Mouse (Mus musculus): ENCODE results near the gene Macf1. TPM values are rescaled to one million over a fixed set of nuclear protein-coding genes. Genes with fewer than 3 reads are reported as not detected.
A peak's percentile ranks its signal among the peaks of the same experiment; 100 is the strongest.

Gene Macf1
- polyA plus RNA-seq, 2 experiments = 79.8 to 103 TPM

DNA sequence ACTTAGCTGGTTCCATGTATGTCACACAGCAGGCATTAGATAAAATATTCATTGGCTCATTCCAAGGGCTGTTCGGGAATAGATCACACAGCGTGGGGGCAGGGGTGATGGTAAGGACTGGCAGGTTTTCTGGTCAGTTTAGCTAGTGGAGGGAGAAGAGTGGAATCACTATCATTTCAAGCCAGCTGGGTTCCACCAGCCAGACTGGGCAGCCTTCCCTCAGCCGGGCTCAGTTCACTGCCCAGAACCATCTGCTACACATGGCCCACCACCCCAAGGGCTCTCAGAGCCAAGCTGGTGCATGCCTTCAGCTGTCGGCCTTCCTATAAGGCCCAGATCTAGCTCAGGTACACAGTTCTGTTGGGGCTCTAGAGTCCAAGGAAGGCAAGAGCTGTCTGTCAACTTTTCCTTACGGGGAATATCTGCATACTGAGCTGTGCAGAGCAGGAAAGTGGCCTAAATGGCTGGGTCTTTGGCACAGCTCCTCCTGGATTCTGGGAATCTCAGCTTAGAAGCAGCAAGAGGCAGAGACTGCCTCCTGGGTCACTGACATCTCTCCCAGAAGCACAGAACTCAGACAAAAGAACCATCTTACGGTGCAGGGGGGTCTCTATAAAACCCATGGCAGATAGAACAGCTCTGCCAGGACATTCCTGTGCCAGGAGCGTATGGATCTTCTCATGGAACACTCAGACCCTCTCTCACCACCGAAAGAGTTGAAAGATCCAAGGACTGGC lies 1.5 kb upstream of the Macf1 start:
- Histone ChIP-seq H3K4me2 (replicated peaks; ENCODE audit: low read depth, low read length, severe bottlenecking) (peak overlapping the region; percentile 100), H3K9me3 (ENCODE audit: control insufficient read depth, low read length) (no peaks in the 10 kb centered on the region), H3K27ac (replicated peaks; ENCODE audit: low read depth, low read length) (no peak overlapping the region), H3K36me3 (ENCODE audit: control insufficient read depth, insufficient read depth, low read length) (0 out of 2 replicates have a peak, but pooled peaks cover 5% of the 10 kb centered on the region), H3K27me3 (ENCODE audit: control insufficient read depth, insufficient read depth, low read length) (0 out of 2 replicates have a peak, but pooled peaks cover 9% of the 10 kb centered on the region), H3K4me3 (replicated peaks; ENCODE audit: low read length) (peak overlapping the region; percentile 82), H3K9ac (ENCODE audit: low read depth, low read length, severe bottlenecking) (no peak overlapping the region), H3K4me1 (ENCODE audit: control insufficient read depth, insufficient read depth, low read length) (peaks cover 11% of the 10 kb centered on the region)
- no peak for DNase-seq (ENCODE audit: low spot score)
- TF ChIP-seq POLR2A (IDR thresholded peaks at IDR 0.05; ENCODE audit: borderline replicate concordance, extremely low read depth, insufficient read depth, insufficient read length) = no peak
- ATAC-seq (ENCODE audit: low FRiP score, low read depth) = no peak
- WGBS = 55% methylated on average over 8 of the region's 8 CpGs

DNA sequence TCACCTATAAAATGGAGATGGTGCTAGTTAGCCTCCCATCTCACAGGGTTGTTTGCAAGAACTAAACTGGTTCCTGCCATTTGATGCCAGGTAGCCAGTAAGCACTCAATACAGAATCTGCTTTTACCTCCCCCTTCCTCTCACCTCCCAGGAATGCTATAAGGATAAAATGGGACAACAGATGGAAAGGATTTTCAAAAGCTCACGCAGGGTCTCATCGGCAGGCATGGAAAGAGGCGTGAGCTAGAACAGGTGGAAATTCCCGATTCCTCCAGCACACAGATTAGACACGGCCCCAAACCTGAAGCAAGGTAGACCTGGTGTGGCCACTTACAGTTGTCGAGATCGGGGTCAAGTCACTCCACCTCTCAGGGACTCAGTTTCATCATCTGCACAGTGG lies 886 bp upstream of the Macf1 start:
- DNase-seq (ENCODE audit: low spot score) = no peak
- Histone ChIP-seq H3K9ac (ENCODE audit: low read depth, low read length, severe bottlenecking) (no peak overlapping the region), H3K36me3 (ENCODE audit: control insufficient read depth, insufficient read depth, low read length) (0 out of 2 replicates have a peak, but pooled peaks cover 5% of the 10 kb centered on the region), H3K4me1 (ENCODE audit: control insufficient read depth, insufficient read depth, low read length) (peaks cover 11% of the 10 kb centered on the region), H3K4me3 (replicated peaks; ENCODE audit: low read length) (no peak overlapping the region), H3K27ac (replicated peaks; ENCODE audit: low read depth, low read length) (no peak overlapping the region), H3K27me3 (ENCODE audit: control insufficient read depth, insufficient read depth, low read length) (0 out of 2 replicates have a peak, but pooled peaks cover 9% of the 10 kb centered on the region), H3K9me3 (ENCODE audit: control insufficient read depth, low read length) (no peaks in the 10 kb centered on the region), H3K4me2 (replicated peaks; ENCODE audit: low read depth, low read length, severe bottlenecking) (no peak overlapping the region)
- ATAC-seq (ENCODE audit: low FRiP score, low read depth) = no peak
- WGBS = 63% methylated on average over 7 of the region's 7 CpGs
- no peak for TF ChIP-seq POLR2A (IDR thresholded peaks at IDR 0.05; ENCODE audit: borderline replicate concordance, extremely low read depth, insufficient read depth, insufficient read length)

DNA sequence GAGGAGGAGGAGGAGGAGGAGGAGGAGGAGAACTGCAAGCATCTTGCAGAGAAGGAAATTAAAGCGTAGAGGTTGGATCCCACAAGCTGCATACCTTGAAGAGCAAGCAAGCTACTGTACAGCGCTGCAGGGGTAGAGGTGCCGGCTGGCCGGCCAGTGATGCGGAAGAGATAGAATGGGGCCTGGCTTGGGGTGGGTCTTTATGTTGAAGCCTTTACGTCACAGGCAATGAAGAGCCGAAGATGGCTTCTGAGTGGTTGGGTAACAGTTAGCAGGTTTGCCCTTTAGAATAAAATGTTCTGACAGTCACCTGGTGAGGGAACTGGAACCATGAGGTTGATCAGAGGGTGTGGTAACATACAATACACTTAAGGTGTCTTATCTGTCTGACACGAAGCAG lies 1.9 kb downstream of the Macf1 start:
- H3K9ac ChIP-seq (ENCODE audit: low read depth, low read length, severe bottlenecking) = no peak overlapping the region
- H3K9me3 ChIP-seq (ENCODE audit: control insufficient read depth, low read length) = no peaks in the 10 kb centered on the region
- WGBS = 85% methylated on average over 8 of the region's 8 CpGs
- H3K4me2 ChIP-seq (replicated peaks; ENCODE audit: low read depth, low read length, severe bottlenecking) = no peak overlapping the region
- 0 out of 2 replicates have a peak, but pooled peaks cover 5% of the 10 kb centered on the region for H3K36me3 ChIP-seq (ENCODE audit: control insufficient read depth, insufficient read depth, low read length)
- ATAC-seq (ENCODE audit: low FRiP score, low read depth) (no peak), DNase-seq (ENCODE audit: low spot score) (no peak)
- no peak overlapping the region for H3K4me3 ChIP-seq (replicated peaks; ENCODE audit: low read length)
- H3K4me1 ChIP-seq (ENCODE audit: control insufficient read depth, insufficient read depth, low read length) = peaks cover 11% of the 10 kb centered on the region
- no peak for TF ChIP-seq POLR2A (IDR thresholded peaks at IDR 0.05; ENCODE audit: borderline replicate concordance, extremely low read depth, insufficient read depth, insufficient read length)
- 0 out of 2 replicates have a peak, but pooled peaks cover 9% of the 10 kb centered on the region for H3K27me3 ChIP-seq (ENCODE audit: control insufficient read depth, insufficient read depth, low read length)
- no peak overlapping the region for H3K27ac ChIP-seq (replicated peaks; ENCODE audit: low read depth, low read length)

DNA sequence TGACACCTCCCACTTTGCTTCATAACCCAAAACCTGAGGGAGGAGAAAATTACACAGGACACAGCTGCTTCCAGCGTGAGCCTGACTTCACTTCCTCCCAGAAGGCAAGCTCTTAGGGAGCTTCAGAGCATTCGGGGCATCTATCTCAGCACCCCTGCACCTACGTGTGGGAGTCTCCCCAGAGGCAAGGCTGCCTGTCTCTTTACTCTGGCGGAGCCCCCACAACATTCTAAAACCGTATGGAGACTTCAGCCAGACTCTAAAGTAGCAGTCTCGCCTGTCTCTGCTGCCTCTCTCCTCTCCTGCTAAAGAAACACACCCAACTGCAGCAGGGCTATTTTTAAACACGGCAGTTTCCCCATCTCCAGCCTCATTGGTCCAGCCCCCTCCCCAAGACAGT lies 3.2 kb downstream of the Macf1 start:
- H3K27me3 ChIP-seq (ENCODE audit: control insufficient read depth, insufficient read depth, low read length) = 0 out of 2 replicates have a peak, but pooled peaks cover 9% of the 10 kb centered on the region
- DNase-seq (ENCODE audit: low spot score) (no peak), ATAC-seq (ENCODE audit: low FRiP score, low read depth) (no peak)
- H3K36me3 ChIP-seq (ENCODE audit: control insufficient read depth, insufficient read depth, low read length) = 0 out of 2 replicates have a peak, but pooled peaks cover 5% of the 10 kb centered on the region
- WGBS = 44% methylated on average over 7 of the region's 7 CpGs
- no peaks in the 10 kb centered on the region for H3K9me3 ChIP-seq (ENCODE audit: control insufficient read depth, low read length)
- peaks cover 8% of the 10 kb centered on the region; the same call in 1 of the 2 replicates for H3K4me1 ChIP-seq (ENCODE audit: control insufficient read depth, insufficient read depth, low read length)
- H3K27ac ChIP-seq (replicated peaks; ENCODE audit: low read depth, low read length) = no peak overlapping the region
- H3K4me2 ChIP-seq (replicated peaks; ENCODE audit: low read depth, low read length, severe bottlenecking) = no peak overlapping the region
- peak overlapping the region; percentile 28; the same call in 1 of the 2 replicates for H3K9ac ChIP-seq (ENCODE audit: low read depth, low read length, severe bottlenecking)
- H3K4me3 ChIP-seq (replicated peaks; ENCODE audit: low read length) = no peak overlapping the region
- no peak for TF ChIP-seq POLR2A (IDR thresholded peaks at IDR 0.05; ENCODE audit: borderline replicate concordance, extremely low read depth, insufficient read depth, insufficient read length)

DNA sequence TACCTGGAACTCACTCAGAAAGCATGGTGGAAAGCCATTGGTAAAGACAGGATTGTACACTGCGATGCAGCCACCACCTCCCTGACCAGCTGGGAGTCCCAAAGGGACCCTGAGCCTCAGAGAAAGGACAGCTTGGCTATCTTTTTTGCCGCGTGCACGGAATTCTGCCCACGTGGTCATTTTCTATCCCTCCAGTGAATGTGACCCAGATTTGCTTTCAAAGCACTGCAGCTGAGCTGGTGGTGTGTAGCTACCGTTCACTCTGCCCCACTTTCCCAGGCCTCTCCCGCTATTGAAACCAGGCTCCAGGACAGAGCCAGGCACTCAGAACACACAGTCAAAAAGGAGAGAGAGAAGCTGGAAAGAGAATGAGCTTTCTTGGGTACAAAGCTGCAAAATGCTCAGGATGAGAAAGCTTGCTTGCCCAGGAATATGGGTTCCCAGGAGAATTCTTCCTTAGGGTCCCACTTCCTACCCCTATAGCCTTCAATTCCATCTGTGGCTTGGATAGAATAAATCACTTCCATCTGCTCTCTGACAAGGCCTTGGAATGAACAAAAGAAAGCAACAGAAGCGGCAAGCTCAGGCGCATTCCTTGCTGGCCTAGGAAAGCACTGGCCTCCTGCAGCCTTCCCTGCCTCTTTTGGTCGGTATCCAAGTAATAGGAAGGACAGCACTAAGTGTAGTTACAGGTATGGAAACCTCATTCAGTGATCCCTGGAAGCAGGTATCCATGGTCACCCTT lies 6.9 kb downstream of the Macf1 start:
- peak overlapping the region; percentile 70 for H3K27ac ChIP-seq (replicated peaks; ENCODE audit: low read depth, low read length)
- TF ChIP-seq POLR2A (IDR thresholded peaks at IDR 0.05; ENCODE audit: borderline replicate concordance, extremely low read depth, insufficient read depth, insufficient read length) = no peak
- no peak overlapping the region for H3K4me3 ChIP-seq (replicated peaks; ENCODE audit: low read length)
- H3K4me1 ChIP-seq (ENCODE audit: control insufficient read depth, insufficient read depth, low read length) = 0 out of 2 replicates have a peak, but pooled peaks cover 7% of the 10 kb centered on the region
- peak; percentile 40 for DNase-seq (ENCODE audit: low spot score)
- no peaks in the 10 kb centered on the region for H3K27me3 ChIP-seq (ENCODE audit: control insufficient read depth, insufficient read depth, low read length)
- H3K4me2 ChIP-seq (replicated peaks; ENCODE audit: low read depth, low read length, severe bottlenecking) = no peak overlapping the region
- WGBS = 27% methylated on average over 10 of the region's 10 CpGs
- ATAC-seq (ENCODE audit: low FRiP score, low read depth) = peak; percentile 50; the same call in 1 of the 2 replicates
- H3K9ac ChIP-seq (ENCODE audit: low read depth, low read length, severe bottlenecking) = 0 out of 2 replicates have a peak overlapping the region, but pooled peaks have one; percentile 22
- H3K9me3 ChIP-seq (ENCODE audit: control insufficient read depth, low read length) = no peaks in the 10 kb centered on the region
- no peaks in the 10 kb centered on the region for H3K36me3 ChIP-seq (ENCODE audit: control insufficient read depth, insufficient read depth, low read length)

Measured in limb, embryonic 14.5 days (tissue).